Mouse (Mus musculus) CH12.LX (cell line): ENCODE results near the gene Defb45. TPM values are rescaled to one million over a fixed set of nuclear protein-coding genes. Genes with fewer than 3 reads are reported as not detected.
A peak's percentile ranks its signal among the peaks of the same experiment; 100 is the strongest.

Experiments
- DNase-seq: peaks from one replicate; pipeline ENCODE4 v3.0.0-alpha.2; 2013; ENCODE audit errors: extremely low read depth
- H3K27ac ChIP-seq: 2 replicates; pipeline ENCODE4 v1.5.1; 2012; ENCODE audit warnings: low read depth, mild to moderate bottlenecking, control low read depth, moderate library complexity; ENCODE audit not compliant: insufficient read depth
- H3K27me3 ChIP-seq: replicated peaks from 2 replicates; pipeline ENCODE3; 2012; ENCODE audit warnings: inconsistent platforms
- H3K36me3 ChIP-seq, 2 experiments: replicated peaks in 1 of 2; 2 replicates each; pipeline versions ENCODE3 to v1.6.1; 2012; ENCODE audit warnings: inconsistent platforms in 1 of 2, low read length in 1 of 2, mild to moderate bottlenecking in 1 of 2, mixed read lengths in 1 of 2, moderate library complexity in 1 of 2; ENCODE audit not compliant: control insufficient read depth in 1 of 2, insufficient read depth in 1 of 2
- H3K4me1 ChIP-seq, 2 experiments: 2 replicates each; pipeline ENCODE4 v1.6.1; 2012; ENCODE audit warnings: inconsistent platforms in 1 of 2, moderate library complexity in 1 of 2; ENCODE audit not compliant: insufficient read depth in 2 of 2, control insufficient read depth in 1 of 2
- H3K4me2 ChIP-seq: 2 replicates; pipeline ENCODE4 v1.6.1; 2012; ENCODE audit warnings: low read depth, mild to moderate bottlenecking, control low read depth; ENCODE audit not compliant: poor library complexity, insufficient read depth, severe bottlenecking
- H3K4me3 ChIP-seq, 3 experiments: fragments of 150-350 bp in 1 of 3; sonication (generic) in 1 of 3; replicated peaks in 1 of 3; 2 replicates each; pipeline versions ENCODE3 to v1.5.1; 2011 to 2012; ENCODE audit warnings: low read depth in 2 of 3, low read length in 2 of 3, mild to moderate bottlenecking in 2 of 3, moderate library complexity in 2 of 3, control low read depth in 1 of 3, improper control_type of control experiment in 1 of 3, inconsistent platforms in 1 of 3, mixed read lengths in 1 of 3; ENCODE audit not compliant: poor library complexity in 1 of 3
- H3K79me2 ChIP-seq: replicated peaks from 2 replicates; pipeline ENCODE4 v1.6.1; 2012; ENCODE audit warnings: mild to moderate bottlenecking, moderate library complexity; ENCODE audit not compliant: control insufficient read depth, poor library complexity, insufficient read depth, severe bottlenecking; ENCODE audit errors: extremely low read depth
- H3K9ac ChIP-seq: 2 replicates; pipeline ENCODE4 v1.6.1; 2012; ENCODE audit warnings: low read depth, mild to moderate bottlenecking, control low read depth, moderate library complexity; ENCODE audit not compliant: insufficient read depth
- H3K9me3 ChIP-seq: replicated peaks from 2 replicates; pipeline ENCODE3; 2012; ENCODE audit warnings: low read length, inconsistent platforms, mixed read lengths
- E2F4 ChIP-seq: IDR thresholded peaks from 2 replicates; pipeline ENCODE4 v1.6.1; 2011; ENCODE audit warnings: low read depth, low read length, improper control_type of control experiment; ENCODE audit not compliant: insufficient replicate concordance
- ELF1 ChIP-seq: IDR thresholded peaks from 2 replicates; pipeline ENCODE4 v1.6.1; 2014; ENCODE audit warnings: low read depth, mild to moderate bottlenecking, inconsistent platforms, low read length, improper control_type of control experiment
- ETS1 ChIP-seq: conservative IDR thresholded peaks from 2 replicates; pipeline ENCODE4 v1.6.1; 2012; ENCODE audit warnings: low read depth, mild to moderate bottlenecking, inconsistent platforms, low read length, improper control_type of control experiment, moderate library complexity
- GABPA ChIP-seq: IDR thresholded peaks from 2 replicates; pipeline ENCODE4 v1.6.1; 2012; ENCODE audit warnings: low read depth, low read length, improper control_type of control experiment, inconsistent platforms; ENCODE audit not compliant: insufficient replicate concordance
- JUN ChIP-seq: IDR thresholded peaks from 2 replicates; pipeline ENCODE4 v1.6.1; 2011; ENCODE audit warnings: low read depth, mild to moderate bottlenecking, low read length, improper control_type of control experiment, moderate library complexity; ENCODE audit not compliant: insufficient read depth
- MEF2A ChIP-seq: IDR thresholded peaks from 2 replicates; pipeline ENCODE4 v1.6.1; 2014; ENCODE audit warnings: low read depth, mild to moderate bottlenecking, inconsistent platforms, low read length, improper control_type of control experiment, borderline replicate concordance
- MXI1 ChIP-seq: IDR thresholded peaks from 2 replicates; pipeline ENCODE4 v1.6.1; 2011; ENCODE audit warnings: mild to moderate bottlenecking, low read depth, low read length, improper control_type of control experiment
- NELFE ChIP-seq: IDR thresholded peaks from 2 replicates; pipeline ENCODE4 v1.6.1; 2011; ENCODE audit warnings: low read depth, low read length, improper control_type of control experiment
- NRF1 ChIP-seq: IDR thresholded peaks from 2 replicates; pipeline ENCODE4 v1.6.1; 2014; ENCODE audit warnings: low read depth, mild to moderate bottlenecking, inconsistent platforms, low read length, improper control_type of control experiment, moderate library complexity
- PAX5 ChIP-seq: IDR thresholded peaks from 2 replicates; pipeline ENCODE4 v1.6.1; 2012; ENCODE audit warnings: low read length, inconsistent platforms, mixed read lengths
- POLR2AphosphoS2 ChIP-seq: IDR thresholded peaks from 2 replicates; pipeline ENCODE4 v1.6.1; 2011; ENCODE audit warnings: low read depth, low read length, improper control_type of control experiment
- RAD21 ChIP-seq: IDR thresholded peaks from 2 replicates; pipeline ENCODE4 v1.6.1; 2011; ENCODE audit warnings: low read depth, mild to moderate bottlenecking, low read length, improper control_type of control experiment, moderate library complexity
- TBP ChIP-seq: conservative IDR thresholded peaks from 2 replicates; pipeline ENCODE4 v1.6.1; 2011; ENCODE audit warnings: low read depth, low read length, improper control_type of control experiment
- TCF12 ChIP-seq: IDR thresholded peaks from 2 replicates; pipeline ENCODE4 v1.6.1; 2014; ENCODE audit warnings: low read depth, mild to moderate bottlenecking, inconsistent platforms, low read length, improper control_type of control experiment
- UBTF ChIP-seq: IDR thresholded peaks from 2 replicates; pipeline ENCODE4 v1.6.1; 2012; ENCODE audit warnings: low read depth, mild to moderate bottlenecking, inconsistent platforms, low read length, improper control_type of control experiment, moderate library complexity
- USF1 ChIP-seq: IDR thresholded peaks from 2 replicates; pipeline ENCODE4 v1.6.1; 2014; ENCODE audit warnings: low read depth, mild to moderate bottlenecking, inconsistent platforms, low read length, improper control_type of control experiment
- USF2 ChIP-seq: conservative IDR thresholded peaks from 2 replicates; pipeline ENCODE4 v1.6.1; 2011; ENCODE audit warnings: low read depth, low read length, improper control_type of control experiment
- ZKSCAN1 ChIP-seq: IDR thresholded peaks from 2 replicates; pipeline ENCODE4 v1.6.1; 2012; ENCODE audit warnings: low read depth, inconsistent platforms, low read length, improper control_type of control experiment, borderline replicate concordance
- ZNF384 ChIP-seq: IDR thresholded peaks from 2 replicates; pipeline ENCODE4 v1.6.1; 2012; ENCODE audit warnings: low read depth, low read length, improper control_type of control experiment, inconsistent platforms
- dilution Hi-C: fragments of 300-500 bp; cut with MboI; formaldehyde crosslinking; loops from 2 replicates; pipeline ENCODE4 v1.14.3; 2020; ENCODE audit warnings: low sequenced_read_pairs; ENCODE audit not compliant: extremely low pct_unique_long_range_greater_than_20kb, extremely low pct_ligation_motif_present
- in situ Hi-C: fragments of 300-500 bp; cut with MboI; formaldehyde crosslinking; loops from 3 replicates; pipeline ENCODE4 v1.14.3; 2019; ENCODE audit warnings: low sequenced_read_pairs, low pct_ligation_motif_present, low pct_unique_long_range_greater_than_20kb, mixed read lengths
- polyA plus RNA-seq: library from polyadenylated mRNA; unstranded; fragments of >175 nt; gene quantifications from 2 replicates; pipeline ENCODE4 v1.2.1, GENCODE M21; 2012; ENCODE audit warnings: low read depth; ENCODE audit not compliant: insufficient read length
- total RNA-seq, 2 experiments: library from RNA; depleted of rRNA; stranded (reverse); fragments of 300-350 nt in 1 of 2; fragments of >200 nt in 1 of 2; gene quantifications; 2 replicates each; pipeline ENCODE4 v1.2.3; 2012 to 2014

Defb45 gene
- total RNA-seq (2012; rRNA removed) (not detected in 2 replicates), total RNA-seq (2014; rRNA removed) (not detected in 2 replicates), polyA plus RNA-seq (not detected in 2 replicates)

- dilution Hi-C loops, result no loop called here
- TF ChIP-seq POLR2AphosphoS2 (no peak), USF1 (no peak)
- TF ChIP-seq, all 38 proteins: peak for 0
- Histone ChIP-seq H3K79me2 (no peaks in the 10 kb centered on the region), H3K4me1 (peaks cover 3 to 7% of the 10 kb centered on the region in 2 experiments; a peak in 2 of 4 replicates), H3K4me3 (no peak within 1 kb of the TSS), H3K27ac (no peak within 1 kb of the TSS), H3K9me3 (peaks cover 9% of the 10 kb centered on the region), H3K9ac (no peak within 1 kb of the TSS), H3K4me2 (0 out of 2 replicates have a peak within 1 kb of the TSS, but pooled peaks have one; percentile 14), H3K36me3 (no peaks in the 10 kb centered on the region), H3K27me3 (peaks cover 5% of the 10 kb centered on the region)
- in situ Hi-C loops, result loop anchor here (25.0 kb wide), 1 partner anchor 137 kb away; the partner anchor contains the start of gene Defb23
- DNase-seq, result no peak
These were observed at the start of gene Defb45 for GRCm38 (mm10) chr2:152599299-152599698. Gene Defb45, minus strand, starts transcription at chr2:152599399.

DNA sequence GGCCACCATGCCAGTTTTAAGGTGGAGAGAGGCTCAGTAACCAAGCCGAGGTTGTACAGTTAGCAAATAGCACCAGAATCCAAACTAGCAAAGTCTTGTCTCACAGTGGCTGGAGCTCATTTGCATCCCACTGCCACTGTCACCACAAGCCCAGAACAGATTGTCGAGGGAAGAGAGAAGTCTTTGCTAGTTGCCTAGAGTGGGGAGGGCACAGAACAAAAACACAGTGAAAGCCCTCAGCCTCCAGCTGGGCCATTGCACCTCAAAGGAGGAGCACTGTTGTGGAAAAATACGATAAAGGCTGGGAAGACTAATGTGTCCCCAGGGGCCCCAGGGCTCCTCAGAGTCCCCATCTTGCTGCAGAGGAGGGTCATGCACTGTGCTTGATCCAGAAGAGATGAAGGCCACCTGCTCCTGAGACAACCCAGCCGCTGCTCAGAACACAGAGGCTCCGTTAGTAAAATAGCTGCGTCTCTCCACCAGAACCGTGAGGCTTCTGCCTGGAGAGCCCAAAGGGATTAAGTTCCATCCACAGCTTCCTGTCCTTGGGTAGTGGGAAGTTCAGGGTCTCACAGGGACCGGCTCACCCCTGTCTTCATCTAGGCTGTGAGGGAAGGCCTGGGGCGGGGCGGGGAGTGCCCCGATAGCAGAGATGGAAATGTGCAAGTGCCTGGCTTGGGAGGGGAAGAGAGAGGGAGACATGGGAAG, 40.4 kb upstream of the Defb45 start:
- H3K9ac ChIP-seq, result 0 out of 2 replicates have a peak overlapping the region, but pooled peaks have one; percentile 4
- H3K27me3 ChIP-seq, result no peaks in the 10 kb centered on the region
- peak overlapping the region; percentile 12 for H3K27ac ChIP-seq
- in situ Hi-C loops (no loop called here), dilution Hi-C loops (no loop called here)
- TF ChIP-seq ELF1, result no peak
- TF ChIP-seq MEF2A, result 0 out of 2 replicates have a peak, but pooled peaks have one; percentile 9
- TF ChIP-seq TCF12, result peak; percentile 49; the same call in 1 of the 2 replicates
- TF ChIP-seq NRF1, result 0 out of 2 replicates have a peak, but pooled peaks have one; percentile 11
- peak; percentile 71 for TF ChIP-seq ETS1
- H3K79me2 ChIP-seq, result no peaks in the 10 kb centered on the region
- peaks cover 28 to 61% of the 10 kb centered on the region in 2 experiments for H3K4me1 ChIP-seq
- peaks cover 0 to under 1% of the 10 kb centered on the region in 2 experiments for H3K36me3 ChIP-seq
- H3K9me3 ChIP-seq, result no peaks in the 10 kb centered on the region
- peak; percentile 77 for DNase-seq
- no peak overlapping the region for H3K4me3 ChIP-seq
- peak overlapping the region; percentile 69 for H3K4me2 ChIP-seq

DNA sequence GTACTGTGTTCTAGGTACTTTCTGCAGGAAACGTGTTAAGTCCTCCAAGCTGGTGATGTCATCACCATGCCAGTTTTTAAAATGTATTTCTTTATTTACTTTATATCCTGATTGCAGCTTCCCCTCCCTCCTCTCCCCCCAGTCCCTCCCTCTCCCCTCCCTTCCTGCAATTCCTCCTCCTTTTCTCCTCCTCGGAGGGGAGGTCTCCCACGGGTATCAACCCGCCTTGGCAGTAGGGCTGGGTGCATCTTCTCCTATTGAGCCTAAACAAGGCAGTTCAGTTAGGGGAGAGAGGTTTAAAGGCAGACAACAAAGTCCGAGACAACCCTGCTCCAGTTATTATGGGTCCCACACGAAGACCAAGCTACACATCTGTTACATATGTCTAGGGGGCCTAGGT, 39.7 kb upstream of the Defb45 start:
- Histone ChIP-seq H3K4me1 (peaks cover 29 to 64% of the 10 kb centered on the region in 2 experiments), H3K27ac (no peak overlapping the region), H3K9ac (no peak overlapping the region), H3K79me2 (no peaks in the 10 kb centered on the region), H3K36me3 (peaks cover 0 to 3% of the 10 kb centered on the region in 2 experiments), H3K4me2 (0 out of 2 replicates have a peak overlapping the region, but pooled peaks have one; percentile 69), H3K27me3 (no peaks in the 10 kb centered on the region), H3K4me3 (no peak overlapping the region), H3K9me3 (no peaks in the 10 kb centered on the region)
- TF ChIP-seq E2F4, result no peak
- TF ChIP-seq PAX5, result no peak
- TF ChIP-seq TBP, result no peak
- TF ChIP-seq USF2, result no peak
- no peak for TF ChIP-seq UBTF
- TF ChIP-seq MXI1, result no peak
- no peak for TF ChIP-seq NELFE
- TF ChIP-seq NRF1, result no peak
- no peak for TF ChIP-seq USF1
- no peak for TF ChIP-seq JUN
- TF ChIP-seq ZKSCAN1, result no peak
- TF ChIP-seq TCF12, result no peak
- no peak for TF ChIP-seq ZNF384
- TF ChIP-seq ELF1, result no peak
- TF ChIP-seq GABPA, result no peak
- TF ChIP-seq RAD21, result no peak
- no peak for TF ChIP-seq POLR2AphosphoS2
- in situ Hi-C loops (no loop called here), dilution Hi-C loops (no loop called here)
- DNase-seq, result no peak
